Mouse (Mus musculus) megakaryocyte-erythroid progenitor cell, adult 5-6 weeks (primary cell): ENCODE results near the gene Parva. TPM values are rescaled to one million over a fixed set of nuclear protein-coding genes. Genes with fewer than 3 reads are reported as not detected.

Experiments
- total RNA-seq, 2 experiments: library from RNA; stranded (forward) in 1 of 2; stranded (reverse) in 1 of 2; fragments of 200-1000, 215-1000 nt in 1 of 2; fragments of >200 nt in 1 of 2; fragmentation: Nextera tagmentation in 1 of 2; gene quantifications; 2 replicates each; pipeline ENCODE4 v1.2.3; 2014 to 2017

The Parva gene
- total RNA-seq, 2 experiments from 2014 or later: not detected

Other genes with a start within 250 kb of the Parva start
- gene Mical2, start 201.6 kb upstream of the Parva start, total RNA-seq (2014; fragmentation: Nextera tagmentation): 0.59 TPM in 1 of 2 replicates, not detected in the other
- 0.27 and 0.47 TPM in 2 replicates for gene Mical2, start 201.6 kb upstream of the Parva start, total RNA-seq (2017)